26 mouse cellular contexts compared by ENCODE assay signal in genomic region chr7:100126514-100126913, GRCm38 (mm10). TPM values are rescaled to one million over a fixed set of nuclear protein-coding genes. Genes with fewer than 3 reads are reported as not detected.
A peak's percentile ranks its signal among the peaks of the same experiment; 100 is the strongest.
DNase-seq lines count a peak whose midpoint lies in the region; ATAC-seq and TF ChIP-seq lines count a peak whose summit lies in the region.
"Had no signal": no experiment of that assay in that cellular context is flagged by ENCODE, and none has a peak within 500 bp of the region (broad histone marks: within the 10 kb centered on the region; RNA-seq: fewer than 3 reads in every experiment).

No protein-coding gene starts in this region.

- ATAC-seq in midbrain, embryonic 13.5 days = no peak
- peak; percentile 62 for ATAC-seq in intestine, embryonic 16.5 days
- peak; percentile 82 for ATAC-seq in stomach, embryonic 14.5 days (ENCODE audit: insufficient number of reproducible peaks, insufficient read depth, low FRiP score, low read depth)
- peak; percentile 39; the same call in 1 of the 2 replicates for ATAC-seq in stomach, postnatal 0 days (ENCODE audit: low FRiP score, low TSS enrichment)
- ATAC-seq: CD4-positive, CD25-positive, alpha-beta regulatory T cell, adult 4 months; forebrain, embryonic 14.5 days; forebrain, postnatal 0 days; hindbrain, embryonic 16.5 days had no signal

- no peak for TF ChIP-seq EP300 in stomach, postnatal 0 days (optimal IDR thresholded peaks at IDR 0.05)

- H3K4me3 ChIP-seq in midbrain, embryonic 10.5 days = no peak overlapping the region
- H3K4me3 ChIP-seq in midbrain, embryonic 13.5 days (replicated peaks) = no peak overlapping the region
- no peak overlapping the region for H3K4me3 ChIP-seq in intestine, embryonic 16.5 days (ENCODE audit: low read length)
- H3K4me3 ChIP-seq in stomach, embryonic 14.5 days (ENCODE audit: low read depth, low read length) = no peak overlapping the region
- H3K4me3 ChIP-seq in stomach, postnatal 0 days (ENCODE audit: low read depth, low read length) = no peak overlapping the region
- H3K4me3 ChIP-seq: embryonic facial prominence, embryonic 12.5 days; embryonic facial prominence, embryonic 15.5 days; heart, adult 2 months; heart, embryonic 10.5 days; heart, embryonic 13.5 days; hindbrain, embryonic 12.5 days had no signal

- H3K36me3 ChIP-seq in midbrain, embryonic 10.5 days = no peaks in the 10 kb centered on the region
- H3K36me3 ChIP-seq in midbrain, embryonic 13.5 days = no peaks in the 10 kb centered on the region
- H3K36me3 ChIP-seq in intestine, embryonic 16.5 days (ENCODE audit: control insufficient read depth, insufficient read depth, low read length) = no peaks in the 10 kb centered on the region
- H3K36me3 ChIP-seq in stomach, embryonic 14.5 days (ENCODE audit: control insufficient read depth, insufficient read depth, low read length) = no peaks in the 10 kb centered on the region
- H3K36me3 ChIP-seq in stomach, postnatal 0 days (ENCODE audit: control insufficient read depth, insufficient read depth, low read length) = no peaks in the 10 kb centered on the region
- H3K36me3 ChIP-seq: embryonic facial prominence, embryonic 12.5 days; embryonic facial prominence, embryonic 15.5 days; heart, embryonic 10.5 days; heart, embryonic 13.5 days; hindbrain, embryonic 12.5 days had no signal

- TF ChIP-seq CTCF in stomach, postnatal 0 days (IDR thresholded peaks at IDR 0.05; ENCODE audit: low read depth) = no peak

- H3K27ac ChIP-seq in midbrain, embryonic 10.5 days (replicated peaks) = no peak overlapping the region
- no peak overlapping the region for H3K27ac ChIP-seq in midbrain, embryonic 13.5 days
- no peak overlapping the region for H3K27ac ChIP-seq in intestine, embryonic 16.5 days (ENCODE audit: low read length)
- H3K27ac ChIP-seq in stomach, embryonic 14.5 days (ENCODE audit: low read length) = no peak overlapping the region
- no peak overlapping the region for H3K27ac ChIP-seq in stomach, postnatal 0 days (replicated peaks)
- H3K27ac ChIP-seq: embryonic facial prominence, embryonic 12.5 days; embryonic facial prominence, embryonic 15.5 days; heart, adult 2 months; heart, embryonic 10.5 days; heart, embryonic 13.5 days; hindbrain, embryonic 12.5 days had no signal

- no peak overlapping the region for H3K4me2 ChIP-seq in midbrain, embryonic 13.5 days (replicated peaks)
- H3K4me2 ChIP-seq in intestine, embryonic 16.5 days (ENCODE audit: low read depth, low read length) = no peak overlapping the region
- H3K4me2 ChIP-seq in stomach, embryonic 14.5 days (replicated peaks; ENCODE audit: low read depth, low read length) = no peak overlapping the region
- H3K4me2 ChIP-seq in stomach, postnatal 0 days (replicated peaks; ENCODE audit: low read depth) = no peak overlapping the region
- H3K4me2 ChIP-seq: embryonic facial prominence, embryonic 12.5 days; embryonic facial prominence, embryonic 15.5 days; heart, embryonic 13.5 days; hindbrain, embryonic 12.5 days had no signal

- 88% methylated on average over 7 of the region's 7 CpGs for WGBS in midbrain, embryonic 10.5 days
- 80% methylated on average over 7 of the region's 7 CpGs for WGBS in midbrain, embryonic 13.5 days
- 59% methylated on average over 7 of the region's 7 CpGs for WGBS in intestine, embryonic 16.5 days
- 71% methylated on average over 7 of the region's 7 CpGs for WGBS in stomach, embryonic 14.5 days
- WGBS in stomach, postnatal 0 days = 57% methylated on average over 7 of the region's 7 CpGs

- peak; percentile 8 for DNase-seq in midbrain, embryonic 10.5 days (ENCODE audit: low spot score)
- peak; percentile 62 for DNase-seq in stomach, postnatal 0 days (ENCODE audit: low spot score)
- DNase-seq in left cerebral cortex, adult 8-10 months (ENCODE audit: low spot score in 2 of 2) = no peak
- DNase-seq in cerebellum, postnatal 4 days (ENCODE audit: low spot score in 2 of 2) = no peak
- DNase-seq: adrenal gland, adult 2 months; adrenal gland, postnatal 14 days; cerebellum, adult 11 months; cerebellum, adult 2 months; cerebellum, postnatal 10 days; cerebellum, postnatal 36 days; forebrain, postnatal 0 days; gastrocnemius, postnatal 25 days; heart, adult 2 months; heart, postnatal 14 days had no signal

- H3K27me3 ChIP-seq in midbrain, embryonic 10.5 days (ENCODE audit: low read depth, poor library complexity, severe bottlenecking) = no peaks in the 10 kb centered on the region
- no peaks in the 10 kb centered on the region for H3K27me3 ChIP-seq in midbrain, embryonic 13.5 days
- H3K27me3 ChIP-seq in intestine, embryonic 16.5 days (replicated peaks; ENCODE audit: control insufficient read depth, insufficient read depth, low read length) = no peaks in the 10 kb centered on the region
- no peaks in the 10 kb centered on the region for H3K27me3 ChIP-seq in stomach, embryonic 14.5 days (ENCODE audit: control insufficient read depth, insufficient read depth, low read length)
- no peaks in the 10 kb centered on the region for H3K27me3 ChIP-seq in stomach, postnatal 0 days (ENCODE audit: control insufficient read depth, insufficient read depth, low read length)
- H3K27me3 ChIP-seq: embryonic facial prominence, embryonic 12.5 days; embryonic facial prominence, embryonic 15.5 days; heart, embryonic 13.5 days; hindbrain, embryonic 12.5 days had no signal

- H3K9ac ChIP-seq in midbrain, embryonic 13.5 days (replicated peaks) = no peak overlapping the region
- H3K9ac ChIP-seq in intestine, embryonic 16.5 days (ENCODE audit: low read depth, low read length) = no peak overlapping the region
- H3K9ac ChIP-seq in stomach, embryonic 14.5 days (replicated peaks; ENCODE audit: low read depth, low read length) = no peak overlapping the region
- H3K9ac ChIP-seq in stomach, postnatal 0 days (ENCODE audit: low read length) = no peak overlapping the region
- H3K9ac ChIP-seq: embryonic facial prominence, embryonic 12.5 days; embryonic facial prominence, embryonic 15.5 days; forebrain, postnatal 0 days; heart, embryonic 13.5 days; hindbrain, embryonic 12.5 days had no signal

- H3K9me3 ChIP-seq in midbrain, embryonic 10.5 days (replicated peaks) = no peaks in the 10 kb centered on the region; the same call in 1 of the 2 replicates
- H3K9me3 ChIP-seq in midbrain, embryonic 13.5 days = no peaks in the 10 kb centered on the region
- no peaks in the 10 kb centered on the region for H3K9me3 ChIP-seq in intestine, embryonic 16.5 days (ENCODE audit: control insufficient read depth, low read length)
- peaks cover 3% of the 10 kb centered on the region; the same call in 1 of the 2 replicates for H3K9me3 ChIP-seq in stomach, embryonic 14.5 days (ENCODE audit: control insufficient read depth, low read depth, low read length)
- no peaks in the 10 kb centered on the region for H3K9me3 ChIP-seq in stomach, postnatal 0 days (ENCODE audit: control insufficient read depth, low read length)
- H3K9me3 ChIP-seq: embryonic facial prominence, embryonic 12.5 days; embryonic facial prominence, embryonic 15.5 days; heart, embryonic 10.5 days; hindbrain, embryonic 12.5 days had no signal

- peaks cover 25% of the 10 kb centered on the region for H3K4me1 ChIP-seq in midbrain, embryonic 10.5 days
- peaks cover 6% of the 10 kb centered on the region for H3K4me1 ChIP-seq in midbrain, embryonic 13.5 days (replicated peaks)
- H3K4me1 ChIP-seq in intestine, embryonic 16.5 days (ENCODE audit: control insufficient read depth, insufficient read depth, low read length) = no peaks in the 10 kb centered on the region
- no peaks in the 10 kb centered on the region for H3K4me1 ChIP-seq in stomach, embryonic 14.5 days (ENCODE audit: control insufficient read depth, insufficient read depth, low read length)
- no peaks in the 10 kb centered on the region for H3K4me1 ChIP-seq in stomach, postnatal 0 days (replicated peaks; ENCODE audit: control insufficient read depth, insufficient read depth)
- H3K4me1 ChIP-seq: embryonic facial prominence, embryonic 12.5 days; embryonic facial prominence, embryonic 15.5 days had no signal

RNA-seq across cellular contexts. Expression of gene Pold3, which starts 5.1 kb away (rescaled TPM):
- 114 and 117 TPM in 2 replicates for polyA plus RNA-seq in midbrain, embryonic 10.5 days (2016; fragmentation: Nextera tagmentation; extraction: Ambion mirVana)
- 57.1 and 59.4 TPM in 2 replicates for polyA plus RNA-seq in midbrain, embryonic 13.5 days (2015; fragmentation: Nextera tagmentation; extraction: Ambion mirVana)
- polyA plus RNA-seq in intestine, embryonic 16.5 days (2015; fragmentation: Nextera tagmentation; extraction: Ambion mirVana) = 41.0 and 45.7 TPM in 2 replicates
- 73.9 and 75.2 TPM in 2 replicates for polyA plus RNA-seq in stomach, embryonic 14.5 days (2014; fragmentation: Nextera tagmentation; extraction: Ambion mirVana)
- polyA plus RNA-seq in stomach, postnatal 0 days (2015; fragmentation: Nextera tagmentation; extraction: Ambion mirVana) = 18.6 and 20.3 TPM in 2 replicates
- 10 to 100 TPM; 33.3 to 37.1 (median 35.6) TPM for total RNA-seq in left cerebral cortex, adult 8-10 months (2022)

RNA-seq across cellular contexts. Expression of gene Lipt2, which starts 32.6 kb away (rescaled TPM):
- polyA plus RNA-seq in midbrain, embryonic 10.5 days (2016; fragmentation: Nextera tagmentation; extraction: Ambion mirVana) = 20.7 and 23.4 TPM in 2 replicates
- 14.6 and 16.6 TPM in 2 replicates for polyA plus RNA-seq in midbrain, embryonic 13.5 days (2015; fragmentation: Nextera tagmentation; extraction: Ambion mirVana)
- 15.6 and 16.4 TPM in 2 replicates for polyA plus RNA-seq in intestine, embryonic 16.5 days (2015; fragmentation: Nextera tagmentation; extraction: Ambion mirVana)
- polyA plus RNA-seq in stomach, embryonic 14.5 days (2014; fragmentation: Nextera tagmentation; extraction: Ambion mirVana) = 23.6 and 25.7 TPM in 2 replicates
- 8.8 and 10.2 TPM in 2 replicates for polyA plus RNA-seq in stomach, postnatal 0 days (2015; fragmentation: Nextera tagmentation; extraction: Ambion mirVana)
- total RNA-seq in left cerebral cortex, adult 8-10 months (2022) = 1 to 10 TPM; 3.7 to 6.4 (median 5.3) TPM
- polyA plus RNA-seq: CD4-positive, CD25-positive, alpha-beta regulatory T cell, adult 4 months had no signal

RNA-seq across cellular contexts. Expression of gene Kcne3, which starts 49.8 kb away (rescaled TPM):
- polyA plus RNA-seq in midbrain, embryonic 10.5 days (2016; fragmentation: Nextera tagmentation; extraction: Ambion mirVana) = 2.9 and 6.7 TPM in 2 replicates
- 1.2 and 1.7 TPM in 2 replicates for polyA plus RNA-seq in midbrain, embryonic 13.5 days (2015; fragmentation: Nextera tagmentation; extraction: Ambion mirVana)
- 57.7 and 66.6 TPM in 2 replicates for polyA plus RNA-seq in intestine, embryonic 16.5 days (2015; fragmentation: Nextera tagmentation; extraction: Ambion mirVana)
- polyA plus RNA-seq in stomach, embryonic 14.5 days (2014; fragmentation: Nextera tagmentation; extraction: Ambion mirVana) = 19.6 and 23.0 TPM in 2 replicates
- polyA plus RNA-seq in stomach, postnatal 0 days (2015; fragmentation: Nextera tagmentation; extraction: Ambion mirVana) = 3.8 and 4.7 TPM in 2 replicates
- under 1 TPM in 2 of 4 experiments, not detected in 2; 0.41 to 0.84 TPM for total RNA-seq in left cerebral cortex, adult 8-10 months (2022)
- total RNA-seq: forebrain, postnatal 0 days had no signal
- polyA plus RNA-seq: C2C12; CD4-positive, CD25-positive, alpha-beta regulatory T cell, adult 4 months; cerebellum, adult 2 months; forebrain, postnatal 0 days had no signal

Comparison
In these comparisons a context has a peak if more than half of its experiments do, and no peak if none do; other contexts are left out.
1. DNase-seq: peak in midbrain, embryonic 10.5 days (single experiment) and stomach, postnatal 0 days (single experiment); none in left cerebral cortex, adult 8-10 months (0 of 2) and cerebellum, postnatal 4 days (0 of 2).